Mouse (Mus musculus): ENCODE results near the gene Psme1. TPM values are rescaled to one million over a fixed set of nuclear protein-coding genes. Genes with fewer than 3 reads are reported as not detected.

Gene Psme1
- total RNA-seq, 1 experiment: 32.8 TPM

GRCm38 (mm10) chr14:55613346-55613745 lies 35.4 kb downstream of the Psme1 start:
- Histone ChIP-seq H3K9me3 (ENCODE audit: control insufficient read depth, insufficient read depth, low read depth, low read length) (no peaks in the 10 kb centered on the region), H3K36me3 (ENCODE audit: control insufficient read depth, insufficient read depth, low read length, poor library complexity, severe bottlenecking) (peaks cover 9% of the 10 kb centered on the region), H3K4me3 (ENCODE audit: insufficient read depth in 1 of 2, low read depth in 1 of 2, low read length in 2 of 2, poor library complexity in 1 of 2, severe bottlenecking in 1 of 2) (no peak overlapping the region), H3K9ac (ENCODE audit: insufficient read depth, low read depth, low read length, poor library complexity, severe bottlenecking) (no peak overlapping the region), H3K27ac (ENCODE audit: insufficient read depth, low read depth, low read length, poor library complexity, severe bottlenecking) (no peak overlapping the region), H3K4me1 (ENCODE audit: control insufficient read depth in 2 of 2, insufficient read depth in 2 of 2, low read length in 2 of 2, poor library complexity in 1 of 2) (peaks cover 0 to 2% of the 10 kb centered on the region in 2 experiments; a peak in 1 of 4 replicates)
- DNase-seq (ENCODE audit: low read depth, low spot score): no peak
- in situ Hi-C loops (cut with MboI; ENCODE audit: low sequenced_read_pairs in 2 of 2, unreplicated experiment in 2 of 2): no loop called here
- no peak for TF ChIP-seq MAFK (IDR thresholded peaks at IDR 0.05; ENCODE audit: insufficient read depth, low read depth, low read length)
- no peak for TF ChIP-seq ZNF384 (IDR thresholded peaks at IDR 0.05; ENCODE audit: low read depth, low read length)
- no peak for TF ChIP-seq HCFC1 (IDR thresholded peaks at IDR 0.05; ENCODE audit: borderline replicate concordance, insufficient read depth, low read length)
- TF ChIP-seq CHD2 (IDR thresholded peaks at IDR 0.05; ENCODE audit: low read depth, low read length): no peak
- TF ChIP-seq ZC3H11A (IDR thresholded peaks at IDR 0.05; ENCODE audit: borderline replicate concordance, low read depth, low read length): no peak

GRCm38 (mm10) chr14:55614565-55615178 lies 36.7 kb downstream of the Psme1 start:
- Histone ChIP-seq H3K36me3 (ENCODE audit: control insufficient read depth, insufficient read depth, low read length, poor library complexity, severe bottlenecking) (peaks cover 2% of the 10 kb centered on the region; the same call in 1 of the 2 replicates), H3K4me3 (ENCODE audit: insufficient read depth in 1 of 2, low read depth in 1 of 2, low read length in 2 of 2, poor library complexity in 1 of 2, severe bottlenecking in 1 of 2) (no peak overlapping the region), H3K9ac (ENCODE audit: insufficient read depth, low read depth, low read length, poor library complexity, severe bottlenecking) (no peak overlapping the region), H3K27ac (ENCODE audit: insufficient read depth, low read depth, low read length, poor library complexity, severe bottlenecking) (no peak overlapping the region), H3K9me3 (ENCODE audit: control insufficient read depth, insufficient read depth, low read depth, low read length) (no peaks in the 10 kb centered on the region), H3K4me1 (ENCODE audit: control insufficient read depth in 2 of 2, insufficient read depth in 2 of 2, low read length in 2 of 2, poor library complexity in 1 of 2) (peaks cover 0 to 8% of the 10 kb centered on the region in 2 experiments; a peak in 2 of 4 replicates)
- in situ Hi-C loops (cut with MboI; ENCODE audit: low sequenced_read_pairs in 2 of 2, unreplicated experiment in 2 of 2): no loop called here
- TF ChIP-seq HCFC1 (IDR thresholded peaks at IDR 0.05; ENCODE audit: borderline replicate concordance, insufficient read depth, low read length) (no peak), ZC3H11A (IDR thresholded peaks at IDR 0.05; ENCODE audit: borderline replicate concordance, low read depth, low read length) (no peak), ZNF384 (IDR thresholded peaks at IDR 0.05; ENCODE audit: low read depth, low read length) (no peak), CHD2 (IDR thresholded peaks at IDR 0.05; ENCODE audit: low read depth, low read length) (no peak), MAFK (IDR thresholded peaks at IDR 0.05; ENCODE audit: insufficient read depth, low read depth, low read length) (no peak)
- DNase-seq (ENCODE audit: low read depth, low spot score): no peak

GRCm38 (mm10) chr14:55615876-55616275 lies 38.0 kb downstream of the Psme1 start:
- DNase-seq (ENCODE audit: low read depth, low spot score): no peak
- Histone ChIP-seq H3K9ac (ENCODE audit: insufficient read depth, low read depth, low read length, poor library complexity, severe bottlenecking) (no peak overlapping the region), H3K9me3 (ENCODE audit: control insufficient read depth, insufficient read depth, low read depth, low read length) (no peaks in the 10 kb centered on the region), H3K4me3 (ENCODE audit: insufficient read depth in 1 of 2, low read depth in 1 of 2, low read length in 2 of 2, poor library complexity in 1 of 2, severe bottlenecking in 1 of 2) (no peak overlapping the region), H3K27ac (ENCODE audit: insufficient read depth, low read depth, low read length, poor library complexity, severe bottlenecking) (no peak overlapping the region), H3K36me3 (ENCODE audit: control insufficient read depth, insufficient read depth, low read length, poor library complexity, severe bottlenecking) (no peaks in the 10 kb centered on the region; the same call in 1 of the 2 replicates), H3K4me1 (ENCODE audit: control insufficient read depth in 2 of 2, insufficient read depth in 2 of 2, low read length in 2 of 2, poor library complexity in 1 of 2) (peaks cover 0 to 8% of the 10 kb centered on the region in 2 experiments; a peak in 2 of 4 replicates)
- no peak for TF ChIP-seq ZC3H11A (IDR thresholded peaks at IDR 0.05; ENCODE audit: borderline replicate concordance, low read depth, low read length)
- no peak for TF ChIP-seq CHD2 (IDR thresholded peaks at IDR 0.05; ENCODE audit: low read depth, low read length)
- no peak for TF ChIP-seq HCFC1 (IDR thresholded peaks at IDR 0.05; ENCODE audit: borderline replicate concordance, insufficient read depth, low read length)
- no peak for TF ChIP-seq ZNF384 (IDR thresholded peaks at IDR 0.05; ENCODE audit: low read depth, low read length)
- no peak for TF ChIP-seq MAFK (IDR thresholded peaks at IDR 0.05; ENCODE audit: insufficient read depth, low read depth, low read length)
- in situ Hi-C loops (cut with MboI; ENCODE audit: low sequenced_read_pairs in 2 of 2, unreplicated experiment in 2 of 2): no loop called here

DNA sequence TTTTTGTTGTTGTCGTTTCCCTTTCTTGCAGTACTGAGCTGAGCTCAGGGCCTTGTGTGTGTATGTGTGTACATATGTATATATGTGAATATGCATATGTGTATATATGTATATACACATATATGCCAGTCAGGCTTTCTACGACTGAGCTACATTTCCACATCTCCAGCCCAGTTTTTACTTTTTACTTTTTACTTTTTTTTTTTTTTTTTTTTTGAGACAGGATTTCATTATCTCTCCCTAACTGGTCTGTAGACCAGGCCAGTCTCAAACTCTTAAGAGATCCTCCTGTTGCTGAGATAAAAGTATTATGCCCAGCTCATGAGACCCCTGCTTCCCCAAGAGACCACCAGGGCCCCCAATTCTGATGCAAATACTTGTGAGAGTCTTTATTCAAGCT lies 38.9 kb downstream of the Psme1 start:
- H3K9me3 ChIP-seq (ENCODE audit: control insufficient read depth, insufficient read depth, low read depth, low read length): no peaks in the 10 kb centered on the region
- H3K9ac ChIP-seq (ENCODE audit: insufficient read depth, low read depth, low read length, poor library complexity, severe bottlenecking): no peak overlapping the region
- no peak overlapping the region for H3K27ac ChIP-seq (ENCODE audit: insufficient read depth, low read depth, low read length, poor library complexity, severe bottlenecking)
- no peak overlapping the region for H3K4me3 ChIP-seq (ENCODE audit: insufficient read depth in 1 of 2, low read depth in 1 of 2, low read length in 2 of 2, poor library complexity in 1 of 2, severe bottlenecking in 1 of 2)
- TF ChIP-seq HCFC1 (IDR thresholded peaks at IDR 0.05; ENCODE audit: borderline replicate concordance, insufficient read depth, low read length): no peak
- TF ChIP-seq MAFK (IDR thresholded peaks at IDR 0.05; ENCODE audit: insufficient read depth, low read depth, low read length): no peak
- in situ Hi-C loops (cut with MboI; ENCODE audit: low sequenced_read_pairs in 2 of 2, unreplicated experiment in 2 of 2): no loop called here
- peaks cover 0 to 8% of the 10 kb centered on the region in 2 experiments; a peak in 2 of 4 replicates for H3K4me1 ChIP-seq (ENCODE audit: control insufficient read depth in 2 of 2, insufficient read depth in 2 of 2, low read length in 2 of 2, poor library complexity in 1 of 2)
- H3K36me3 ChIP-seq (ENCODE audit: control insufficient read depth, insufficient read depth, low read length, poor library complexity, severe bottlenecking): no peaks in the 10 kb centered on the region; the same call in 1 of the 2 replicates
- DNase-seq (ENCODE audit: low read depth, low spot score): no peak
